Mouse (Mus musculus) liver, adult (tissue): ENCODE results near the gene Mpzl1.

Experiments used
- GATA4 ChIP-seq: IDR thresholded peaks from 2 replicates; pipeline ENCODE4 v1.6.1; 2014; ENCODE audit warnings: mild to moderate bottlenecking, low read length; ENCODE audit not compliant: insufficient replicate concordance

Mpzl1 gene

DNA sequence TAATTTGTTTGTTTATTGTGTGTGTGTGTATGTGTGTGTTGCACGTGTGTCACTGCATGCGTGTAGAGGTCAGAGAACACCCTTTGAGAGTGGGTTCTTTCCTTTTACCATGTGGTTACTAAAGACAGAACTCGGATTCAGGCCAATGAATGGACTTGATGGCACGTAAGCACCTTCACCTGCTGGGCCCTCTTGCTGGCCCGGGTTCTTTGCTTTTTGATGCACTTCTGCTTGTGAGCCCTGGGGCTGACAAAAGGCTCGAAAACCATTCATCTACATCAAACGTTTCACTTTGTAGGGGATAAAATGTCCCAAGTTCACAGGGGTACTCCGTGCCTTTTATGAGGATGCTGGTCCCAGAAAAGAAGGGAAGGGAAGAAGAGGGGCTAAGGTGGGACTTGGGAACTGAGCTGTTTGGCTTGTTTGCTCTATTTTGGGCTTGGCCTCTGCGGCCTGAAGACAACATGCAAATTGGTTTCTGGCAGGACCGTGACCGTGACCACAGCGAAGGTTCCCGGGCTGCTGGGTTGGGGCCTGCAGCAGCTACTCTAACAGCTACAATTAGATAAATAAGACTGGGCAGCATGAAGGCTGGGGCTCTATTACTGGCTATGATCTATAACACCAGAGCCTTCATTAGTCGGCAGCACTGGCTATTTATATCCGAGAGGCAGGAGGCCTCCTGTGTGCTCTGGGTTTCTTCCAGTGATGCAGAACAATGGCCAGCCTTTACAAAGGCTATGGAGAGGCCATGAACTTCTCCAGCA lies 28.3 kb upstream of the Mpzl1 start:
- TF ChIP-seq GATA4, result no peak

- TF ChIP-seq GATA4, result no peak
Measured at GRCm38 (mm10) chr1:165661725-165662124, 27.4 kb upstream of the Mpzl1 start.

- no peak for TF ChIP-seq GATA4
Measured at GRCm38 (mm10) chr1:165661191-165661590, 26.9 kb upstream of the Mpzl1 start.

GRCm38 (mm10) chr1:165660774-165661173 lies 26.4 kb upstream of the Mpzl1 start:
- no peak for TF ChIP-seq GATA4

DNA sequence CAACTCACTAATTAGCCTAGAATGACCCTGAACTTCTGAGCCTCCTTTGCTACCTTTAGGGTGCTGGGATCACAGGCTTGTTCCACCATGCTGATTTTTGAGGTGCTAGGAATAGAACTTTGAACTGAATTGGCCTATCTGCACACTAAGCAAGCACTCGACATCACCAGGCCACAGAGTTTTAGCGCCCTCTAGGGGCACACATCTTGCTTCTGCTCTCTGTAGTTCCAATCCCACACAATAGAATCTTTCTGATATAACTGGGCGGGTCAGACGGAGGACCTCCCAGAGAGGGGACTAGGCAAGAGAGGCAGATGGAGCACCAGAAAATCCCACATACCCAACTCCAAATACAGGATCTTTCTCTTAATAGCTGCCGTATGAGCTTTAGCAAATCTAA lies 24.3 kb upstream of the Mpzl1 start:
- TF ChIP-seq GATA4, result no peak

- no peak for TF ChIP-seq GATA4
Measured at GRCm38 (mm10) chr1:165655482-165655881, 21.1 kb upstream of the Mpzl1 start.

GRCm38 (mm10) chr1:165655022-165655421 lies 20.7 kb upstream of the Mpzl1 start:
- TF ChIP-seq GATA4, result no peak

DNA sequence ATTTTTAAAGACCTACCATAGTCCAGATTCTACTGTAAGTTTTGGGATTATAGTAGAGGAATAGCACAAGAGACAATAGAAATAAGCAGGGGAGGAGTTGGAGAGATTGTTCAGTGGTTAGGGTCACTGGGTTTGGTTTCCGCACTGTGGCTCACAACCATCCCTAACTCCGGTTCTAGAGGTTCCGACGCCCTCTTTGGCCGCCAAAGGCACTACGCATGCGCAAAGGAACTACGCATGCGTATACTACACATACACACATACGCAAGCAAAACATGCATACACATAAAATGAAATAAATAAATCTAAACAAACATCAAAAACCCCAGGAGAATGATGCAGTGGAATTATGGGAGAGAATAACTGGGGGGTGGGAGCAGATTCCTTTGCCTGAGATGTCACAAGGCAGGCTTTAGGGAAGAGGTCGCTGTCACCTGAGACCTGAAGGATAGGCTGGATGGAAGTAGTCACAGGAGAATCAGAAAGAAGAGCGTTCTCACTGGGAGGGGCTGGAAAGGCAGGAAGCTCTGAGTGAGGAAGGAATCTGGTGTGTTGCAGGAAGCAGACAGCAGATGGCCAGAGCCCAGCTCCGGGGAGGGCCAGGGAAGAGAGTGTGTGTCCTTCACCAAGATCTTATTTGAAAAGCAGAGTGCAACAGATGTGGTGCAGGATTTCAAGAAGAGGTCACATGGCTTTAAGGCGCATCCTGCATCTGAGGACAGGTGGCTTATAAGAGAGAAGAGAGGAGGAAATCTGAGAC lies 19.0 kb upstream of the Mpzl1 start:
- no peak for TF ChIP-seq GATA4

DNA sequence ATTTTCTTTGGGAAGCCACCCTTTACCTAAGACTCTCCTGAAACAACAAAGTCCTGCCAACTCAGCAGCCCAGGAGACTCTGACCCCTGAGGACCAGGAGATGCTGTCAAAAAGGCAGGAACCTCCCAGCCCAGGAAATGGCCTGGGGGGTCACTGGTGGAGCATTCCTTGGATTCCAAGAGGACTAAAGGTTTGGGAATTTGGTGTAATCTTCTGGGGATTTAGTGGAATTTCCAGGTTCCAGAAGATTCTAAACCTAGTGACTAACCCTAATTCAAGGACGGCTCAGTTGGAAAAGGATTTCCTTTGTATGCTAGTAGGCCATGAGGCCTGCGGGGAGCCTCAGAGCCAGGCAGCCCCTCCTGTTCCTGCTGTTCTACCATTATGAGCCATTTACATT lies 18.2 kb upstream of the Mpzl1 start:
- TF ChIP-seq GATA4, result no peak

- TF ChIP-seq GATA4, result no peak
Measured at GRCm38 (mm10) chr1:165651158-165651557, 16.8 kb upstream of the Mpzl1 start.

DNA sequence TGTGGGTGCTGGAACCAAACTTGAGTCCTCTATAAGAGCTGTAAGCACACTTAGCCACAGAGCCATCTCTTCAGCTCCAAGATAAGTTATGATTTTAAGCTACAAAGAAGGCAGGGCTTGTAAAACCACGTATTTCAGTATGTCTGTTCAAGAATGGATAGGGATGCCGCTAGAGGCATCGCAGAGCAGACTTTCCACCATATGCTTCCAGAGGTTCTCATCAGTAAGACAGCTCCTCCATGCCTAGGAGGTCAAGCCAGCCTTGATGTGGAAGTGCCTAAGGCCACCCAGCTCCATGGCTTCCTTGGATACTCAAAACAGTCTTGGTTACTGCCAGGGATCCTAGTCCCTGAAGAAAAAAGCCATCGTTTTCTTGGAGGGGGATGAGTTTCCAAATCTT lies 10.8 kb upstream of the Mpzl1 start:
- TF ChIP-seq GATA4, result no peak

DNA sequence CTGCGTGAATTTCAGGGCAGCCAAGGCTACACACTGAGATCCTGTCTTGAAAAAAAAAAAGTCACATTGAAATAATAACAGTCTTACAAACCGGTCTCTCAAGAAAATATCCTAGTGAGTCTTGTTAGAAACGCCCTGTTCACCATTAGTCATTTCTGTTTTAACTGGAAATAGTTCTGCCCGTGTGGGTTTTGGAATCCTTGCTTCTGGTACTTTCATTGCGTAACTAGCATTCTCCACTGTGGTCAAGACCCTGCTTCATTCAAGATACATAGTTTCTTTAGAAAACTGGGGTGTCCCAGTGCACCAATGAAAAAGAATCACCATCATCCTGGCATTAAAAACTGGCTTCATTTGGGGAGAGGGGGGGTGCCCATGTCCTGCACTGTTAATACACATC lies 9.4 kb upstream of the Mpzl1 start:
- TF ChIP-seq GATA4, result no peak

DNA sequence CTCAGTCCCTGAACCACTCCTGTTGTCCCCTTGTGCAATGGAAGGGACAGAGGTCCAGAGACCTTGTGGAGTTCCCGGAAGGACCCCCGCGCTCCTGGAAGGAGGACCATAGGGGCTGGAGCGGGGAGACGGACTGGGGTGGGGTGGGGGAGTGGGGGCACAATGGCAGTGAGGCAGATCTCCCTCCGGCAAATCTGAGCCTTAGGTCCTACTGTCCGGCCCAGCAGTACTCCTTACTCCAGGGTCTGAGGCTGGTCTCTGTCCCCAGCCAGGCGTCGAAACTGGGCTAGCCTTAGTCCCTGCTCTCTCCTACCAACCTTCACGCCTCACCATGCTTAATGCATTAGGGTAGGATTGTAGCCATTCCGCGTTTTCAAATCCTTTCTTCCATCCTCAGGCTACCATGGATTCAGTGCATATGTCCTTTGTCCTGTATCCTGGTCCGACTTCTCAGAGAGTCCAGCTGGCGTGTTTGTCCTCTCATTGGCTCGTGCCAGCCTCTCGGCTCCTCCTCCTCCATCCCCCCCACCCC lies 8.5 kb upstream of the Mpzl1 start:
- no peak for TF ChIP-seq GATA4

DNA sequence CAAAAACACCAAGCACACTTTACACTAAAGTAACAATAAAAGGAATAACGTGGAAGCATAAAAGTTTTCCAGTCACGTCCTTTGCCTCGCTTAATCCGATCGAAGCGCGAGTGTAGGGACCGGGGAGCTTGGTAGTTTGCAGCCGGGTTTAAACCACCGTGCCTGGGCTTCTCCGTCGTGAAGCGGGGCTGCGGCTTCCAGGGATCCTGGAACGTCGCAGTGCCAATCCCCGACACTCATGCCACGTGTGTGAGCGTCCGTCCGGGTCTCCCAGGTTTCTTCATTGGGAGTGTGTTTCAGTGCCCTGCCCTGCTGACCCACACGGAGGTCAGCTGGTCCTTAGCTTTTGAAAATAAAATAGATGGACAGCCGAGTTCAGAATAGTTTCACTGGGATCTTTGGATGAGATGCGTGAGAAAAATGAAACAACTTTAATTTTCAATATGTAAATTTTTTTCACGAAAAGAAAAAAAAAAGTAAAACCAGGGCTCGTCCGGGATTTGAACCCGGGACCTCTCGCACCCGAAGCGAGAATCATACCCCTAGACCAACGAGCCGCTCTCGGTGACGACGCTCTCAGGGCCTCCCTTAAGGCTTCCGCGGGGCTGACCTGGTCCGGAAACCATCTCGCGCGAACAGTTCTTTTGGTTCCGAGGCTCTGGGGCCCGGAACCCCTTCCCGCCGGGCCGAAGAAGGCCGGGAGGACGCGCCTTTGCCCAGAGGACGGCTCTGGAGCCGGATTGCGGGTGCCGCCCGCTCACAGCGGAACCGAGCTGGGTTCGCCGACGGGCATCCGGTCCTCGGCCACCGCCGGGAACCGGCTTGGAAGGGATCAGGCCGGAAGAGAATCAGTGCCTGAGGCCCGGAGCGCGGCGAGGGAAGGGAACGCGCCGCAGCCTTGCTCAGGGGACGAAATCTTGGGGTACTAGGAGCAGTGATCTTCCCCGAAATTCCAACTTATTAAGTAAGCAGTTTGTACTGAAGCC lies 7.7 kb upstream of the Mpzl1 start:
- TF ChIP-seq GATA4, result peak; percentile 39; the same call in 1 of the 2 replicates

GRCm38 (mm10) chr1:165641271-165641771 lies 7.0 kb upstream of the Mpzl1 start:
- TF ChIP-seq GATA4, result no peak
